Mouse (Mus musculus): Measurements from ENCODE around the gene Klhdc7a. TPM values are rescaled to one million over a fixed set of nuclear protein-coding genes. Genes with fewer than 3 reads are reported as not detected.
"Not testable (repeated sequence)": the region's sequence is repeated elsewhere in the genome, so short reads cannot be mapped to it uniquely, and the experiment has no call there.

Gene Klhdc7a
- total and polyA plus RNA-seq, 2 experiments from 2014 or later = 0.25 to 1.4 TPM

GRCm38 (mm10) chr4:139963911-139964310 is 3.9 kb downstream of the Klhdc7a start:
- DNase-seq (ENCODE audit: low spot score) (no peak), ATAC-seq (ENCODE audit: low FRiP score) (no peak)
- Histone ChIP-seq H3K4me2 (ENCODE audit: low read depth, low read length, poor library complexity, severe bottlenecking) (no peak overlapping the region), H3K9ac (replicated peaks; ENCODE audit: low read length, poor library complexity, severe bottlenecking) (no peak overlapping the region), H3K9me3 (ENCODE audit: low read length) (no peaks in the 10 kb centered on the region), H3K27ac (ENCODE audit: low read depth, low read length) (no peak overlapping the region), H3K36me3 (ENCODE audit: insufficient read depth, low read length) (no peaks in the 10 kb centered on the region), H3K27me3 (ENCODE audit: insufficient read depth, low read length) (no peaks in the 10 kb centered on the region), H3K4me1 (ENCODE audit: insufficient read depth, low read length) (no peaks in the 10 kb centered on the region), H3K4me3 (ENCODE audit: low read depth, low read length) (no peak overlapping the region)
- 91% methylated on average over 5 of the region's 5 CpGs for WGBS
- TF ChIP-seq CTCF (IDR thresholded peaks at IDR 0.05) = no peak

- H3K9me3 ChIP-seq (ENCODE audit: low read length) = no peaks in the 10 kb centered on the region
- no peak overlapping the region for H3K9ac ChIP-seq (replicated peaks; ENCODE audit: low read length, poor library complexity, severe bottlenecking)
- H3K4me3 ChIP-seq (ENCODE audit: low read depth, low read length) = no peak overlapping the region
- H3K4me1 ChIP-seq (ENCODE audit: insufficient read depth, low read length) = no peaks in the 10 kb centered on the region
- 70% methylated on average over 8 of the region's 8 CpGs for WGBS
- TF ChIP-seq CTCF (IDR thresholded peaks at IDR 0.05) = no peak
- no peaks in the 10 kb centered on the region for H3K27me3 ChIP-seq (ENCODE audit: insufficient read depth, low read length)
- no peaks in the 10 kb centered on the region for H3K36me3 ChIP-seq (ENCODE audit: insufficient read depth, low read length)
- ATAC-seq (ENCODE audit: low FRiP score) = no peak
- DNase-seq (ENCODE audit: low spot score) = peak; percentile 7
- H3K27ac ChIP-seq (ENCODE audit: low read depth, low read length) = no peak overlapping the region
- no peak overlapping the region for H3K4me2 ChIP-seq (ENCODE audit: low read depth, low read length, poor library complexity, severe bottlenecking)
Observed at GRCm38 (mm10) chr4:139963059-139963458, 4.8 kb downstream of the Klhdc7a start.

GRCm38 (mm10) chr4:139961816-139962215 is 6.0 kb downstream of the Klhdc7a start:
- Histone ChIP-seq H3K9ac (replicated peaks; ENCODE audit: low read length, poor library complexity, severe bottlenecking) (no peak overlapping the region), H3K4me2 (ENCODE audit: low read depth, low read length, poor library complexity, severe bottlenecking) (no peak overlapping the region), H3K4me1 (ENCODE audit: insufficient read depth, low read length) (no peaks in the 10 kb centered on the region), H3K4me3 (ENCODE audit: low read depth, low read length) (no peak overlapping the region), H3K27me3 (ENCODE audit: insufficient read depth, low read length) (no peaks in the 10 kb centered on the region), H3K36me3 (ENCODE audit: insufficient read depth, low read length) (no peaks in the 10 kb centered on the region), H3K9me3 (ENCODE audit: low read length) (no peaks in the 10 kb centered on the region), H3K27ac (ENCODE audit: low read depth, low read length) (no peak overlapping the region)
- no peak for DNase-seq (ENCODE audit: low spot score)
- WGBS = 90% methylated on average over 8 of the region's 8 CpGs
- no peak for ATAC-seq (ENCODE audit: low FRiP score)
- TF ChIP-seq CTCF (IDR thresholded peaks at IDR 0.05) = no peak

GRCm38 (mm10) chr4:139961329-139961728 is 6.5 kb downstream of the Klhdc7a start:
- WGBS = 91% methylated on average over 11 of the region's 11 CpGs
- H3K27me3 ChIP-seq (ENCODE audit: insufficient read depth, low read length); ATAC-seq (ENCODE audit: low FRiP score): not testable (repeated sequence)

GRCm38 (mm10) chr4:139960724-139961315 is 7.0 kb downstream of the Klhdc7a start:
- ATAC-seq (ENCODE audit: low FRiP score) = no peak
- no peak for TF ChIP-seq CTCF (IDR thresholded peaks at IDR 0.05)
- no peak overlapping the region for H3K27ac ChIP-seq (ENCODE audit: low read depth, low read length)

More at GRCm38 (mm10) chr4:139961329-139961728, 6.5 kb downstream of the Klhdc7a start:
- not testable (repeated sequence) for H3K4me2 ChIP-seq (ENCODE audit: low read depth, low read length, poor library complexity, severe bottlenecking); H3K9me3 ChIP-seq (ENCODE audit: low read length); H3K27ac ChIP-seq (ENCODE audit: low read depth, low read length); H3K36me3 ChIP-seq (ENCODE audit: insufficient read depth, low read length); DNase-seq (ENCODE audit: low spot score); H3K4me1 ChIP-seq (ENCODE audit: insufficient read depth, low read length); H3K9ac ChIP-seq (replicated peaks; ENCODE audit: low read length, poor library complexity, severe bottlenecking); H3K4me3 ChIP-seq (ENCODE audit: low read depth, low read length)

GRCm38 (mm10) chr4:139960086-139960713 is 7.6 kb downstream of the Klhdc7a start:
- Histone ChIP-seq H3K4me2 (ENCODE audit: low read depth, low read length, poor library complexity, severe bottlenecking) (no peak overlapping the region), H3K4me1 (ENCODE audit: insufficient read depth, low read length) (no peaks in the 10 kb centered on the region), H3K9me3 (ENCODE audit: low read length) (no peaks in the 10 kb centered on the region), H3K36me3 (ENCODE audit: insufficient read depth, low read length) (no peaks in the 10 kb centered on the region), H3K4me3 (ENCODE audit: low read depth, low read length) (no peak overlapping the region), H3K27me3 (ENCODE audit: insufficient read depth, low read length) (no peaks in the 10 kb centered on the region), H3K9ac (replicated peaks; ENCODE audit: low read length, poor library complexity, severe bottlenecking) (no peak overlapping the region; the same call in 1 of the 2 replicates), H3K27ac (ENCODE audit: low read depth, low read length) (no peak overlapping the region; the same call in 1 of the 2 replicates)
- no peak for TF ChIP-seq CTCF (IDR thresholded peaks at IDR 0.05)
- 63% methylated on average over 12 of the region's 12 CpGs for WGBS
- DNase-seq (ENCODE audit: low spot score) = peak; percentile 12
- no peak for ATAC-seq (ENCODE audit: low FRiP score)

More at GRCm38 (mm10) chr4:139960724-139961315, 7.0 kb downstream of the Klhdc7a start:
- Histone ChIP-seq H3K36me3 (ENCODE audit: insufficient read depth, low read length) (no peaks in the 10 kb centered on the region), H3K4me3 (ENCODE audit: low read depth, low read length) (no peak overlapping the region), H3K9me3 (ENCODE audit: low read length) (no peaks in the 10 kb centered on the region), H3K27me3 (ENCODE audit: insufficient read depth, low read length) (no peaks in the 10 kb centered on the region), H3K4me2 (ENCODE audit: low read depth, low read length, poor library complexity, severe bottlenecking) (no peak overlapping the region), H3K9ac (replicated peaks; ENCODE audit: low read length, poor library complexity, severe bottlenecking) (no peak overlapping the region), H3K4me1 (ENCODE audit: insufficient read depth, low read length) (no peaks in the 10 kb centered on the region)
- DNase-seq (ENCODE audit: low spot score) = no peak
- WGBS = 79% methylated on average over 10 of the region's 10 CpGs
